Mouse (Mus musculus): ENCODE measurements at regions not wholly inside any gene's neighbourhood (a gene's known extent, or its start where the extent isn't known, plus 50 kb on each side); places are given as distances from the start of the nearest gene placed in this dataset.

- no peak for TF ChIP-seq CTCF (IDR thresholded peaks at IDR 0.05; ENCODE audit: control insufficient read depth, insufficient read depth, low read length)
- TF ChIP-seq POLR2A (IDR thresholded peaks at IDR 0.05; ENCODE audit: borderline replicate concordance, control insufficient read depth, low read depth, low read length): no peak
Observed at GRCm38 (mm10) chr8:126673038-126673740, 79.4 kb upstream of the Irf2bp2 start.

All from bone marrow, adult 2 months (tissue).